Mouse (Mus musculus) myocyte (in vitro differentiated cells): ENCODE data around the gene Ptbp1.

Source experiments
- MYOD1 ChIP-seq, 3 experiments: IDR thresholded peaks; one replicate each; pipeline ENCODE4 v1.6.1; 2011; ENCODE audit warnings: control low read depth in 2 of 3, low read depth in 2 of 3, mild to moderate bottlenecking in 2 of 3, moderate library complexity in 1 of 3; ENCODE audit not compliant: insufficient read length in 2 of 3, control insufficient read depth in 1 of 3
- MYOG ChIP-seq, 3 experiments: IDR thresholded peaks; one replicate each; pipeline ENCODE4 v1.6.1; 2011; ENCODE audit warnings: control low read depth in 2 of 3, low read depth in 2 of 3, mild to moderate bottlenecking in 2 of 3; ENCODE audit not compliant: insufficient read length in 2 of 3, control insufficient read depth in 1 of 3, insufficient read depth in 1 of 3
- POLR2A ChIP-seq: IDR thresholded peaks from one replicate; pipeline ENCODE4 v1.6.1; 2011; ENCODE audit warnings: low read depth, mild to moderate bottlenecking, control low read depth, moderate library complexity; ENCODE audit not compliant: insufficient read length
- POLR2AphosphoS2 ChIP-seq: IDR thresholded peaks from one replicate; pipeline ENCODE4 v1.6.1; 2011; ENCODE audit warnings: low read depth, control low read depth; ENCODE audit not compliant: insufficient read length
- SRF ChIP-seq: IDR thresholded peaks from one replicate; pipeline ENCODE4 v1.6.1; 2011; ENCODE audit warnings: low read depth; ENCODE audit not compliant: control insufficient read depth, insufficient read length

GRCm38 (mm10) chr10:79857452-79857811 lies 3.2 kb downstream of the Ptbp1 start:
- TF ChIP-seq POLR2A: peak; percentile 30
- TF ChIP-seq MYOG (IDR thresholded peaks at IDR 0.05; ENCODE audit: control insufficient read depth in 1 of 3, insufficient read depth in 1 of 3, insufficient read length in 2 of 3, low read depth in 2 of 3): no peak
- no peak for TF ChIP-seq MYOD1 (IDR thresholded peaks at IDR 0.05; ENCODE audit: control insufficient read depth in 1 of 3, insufficient read length in 2 of 3, low read depth in 2 of 3)
- no peak for TF ChIP-seq SRF
- TF ChIP-seq POLR2AphosphoS2: peak; percentile 11
